18 mouse cellular contexts compared by ENCODE assay signal in genomic region chr7:98873316-98873715, GRCm38 (mm10). TPM values are rescaled to one million over a fixed set of nuclear protein-coding genes. Genes with fewer than 3 reads are reported as not detected.
A peak's percentile ranks its signal among the peaks of the same experiment; 100 is the strongest.
DNase-seq lines count a peak whose midpoint lies in the region.
"Had no signal": no experiment of that assay in that cellular context is flagged by ENCODE, and none has a peak within 500 bp of the region (broad histone marks: within the 10 kb centered on the region; RNA-seq: fewer than 3 reads in every experiment).

No protein-coding gene starts in this region.

- peak; percentile 49 for DNase-seq in ovary, adult 18-20 months (ENCODE audit: low spot score)
- no peak for DNase-seq in ovary, postnatal 36 days (ENCODE audit: low spot score)
- peak; percentile 49 for DNase-seq in R1 (ENCODE audit: low read depth, low spot score)
- DNase-seq in thymus, postnatal 0 days (ENCODE audit: low spot score): no peak
- DNase-seq in kidney, adult 18-20 months: no peak
- DNase-seq: adrenal gland, adult 8-10 months; adrenal gland, postnatal 14 days; adrenal gland, postnatal 36 days; B cell, adult 2 months; cerebellum, adult 11-12 months; cerebellum, adult 2 months; cerebellum, adult 9-10 months; cerebellum, postnatal 10 days; cerebellum, postnatal 25 days; forebrain, postnatal 0 days had no signal

RNA-seq across cellular contexts. Expression of gene Wnt11, which starts 38.4 kb away (rescaled TPM):
- polyA plus RNA-seq in thymus, postnatal 0 days (2015; fragmentation: Nextera tagmentation; extraction: Ambion mirVana): 0.49 and 1.0 TPM in 2 replicates
- polyA plus RNA-seq: activated CD4-positive, CD25-positive, alpha-beta regulatory T cell, adult 4 months; CD4-positive, CD25-positive, alpha-beta regulatory T cell, adult 4 months; G1E had no signal

Comparison
In these comparisons a context has a peak if more than half of its experiments do, and no peak if none do; other contexts are left out.
1. DNase-seq: peak in ovary, adult 18-20 months (single experiment) and R1 (single experiment); none in ovary, postnatal 36 days (single experiment), thymus, postnatal 0 days (single experiment) and kidney, adult 18-20 months (single experiment).